Mouse (Mus musculus) ES-E14 (cell line): ENCODE data around the gene Kirrel2. TPM values are rescaled to one million over a fixed set of nuclear protein-coding genes. Genes with fewer than 3 reads are reported as not detected.

ENCODE experiments used
- DNase-seq: peaks from one replicate; pipeline ENCODE4 v3.0.0-alpha.2; 2013; ENCODE audit warnings: low read depth, low spot score
- H3K27ac ChIP-seq: 2 replicates; pipeline ENCODE4 v1.5.1; 2012; ENCODE audit warnings: low read depth, mild to moderate bottlenecking, low read length, moderate library complexity, mixed read lengths; ENCODE audit not compliant: poor library complexity, insufficient read depth, severe bottlenecking
- H3K36me3 ChIP-seq: 2 replicates; pipeline ENCODE4 v1.6.1; 2012; ENCODE audit warnings: mild to moderate bottlenecking, low read length, moderate library complexity, mixed read lengths; ENCODE audit not compliant: control insufficient read depth, poor library complexity, insufficient read depth, severe bottlenecking
- H3K4me1 ChIP-seq, 2 experiments: fragments of 150-350 bp in 1 of 2; sonication (generic) in 1 of 2; 2 replicates each; pipeline ENCODE4 v1.6.1; 2012; ENCODE audit warnings: low read length in 2 of 2, mild to moderate bottlenecking in 1 of 2, mixed read lengths in 1 of 2; ENCODE audit not compliant: control insufficient read depth in 2 of 2, insufficient read depth in 2 of 2, poor library complexity in 1 of 2
- H3K4me3 ChIP-seq, 2 experiments: fragments of 150-350 bp in 1 of 2; sonication (generic) in 1 of 2; 2 replicates each; pipeline ENCODE4 v1.5.1; 2012; ENCODE audit warnings: low read length in 2 of 2, low read depth in 1 of 2, mild to moderate bottlenecking in 1 of 2, mixed read lengths in 1 of 2; ENCODE audit not compliant: insufficient read depth in 1 of 2, poor library complexity in 1 of 2, severe bottlenecking in 1 of 2
- H3K9ac ChIP-seq: 2 replicates; pipeline ENCODE4 v1.6.1; 2012; ENCODE audit warnings: low read depth, mild to moderate bottlenecking, low read length, mixed read lengths; ENCODE audit not compliant: poor library complexity, insufficient read depth, severe bottlenecking
- H3K9me3 ChIP-seq: fragments of 150-350 bp; sonication (generic); 2 replicates; pipeline ENCODE4 v1.6.1; 2012; ENCODE audit warnings: low read depth, mild to moderate bottlenecking, low read length; ENCODE audit not compliant: control insufficient read depth, insufficient read depth
- CHD2 ChIP-seq: IDR thresholded peaks from 2 replicates; pipeline ENCODE4 v1.6.1; 2014; ENCODE audit warnings: mild to moderate bottlenecking, low read depth, low read length, inconsistent platforms
- HCFC1 ChIP-seq: IDR thresholded peaks from 2 replicates; pipeline ENCODE4 v1.6.1; 2012; ENCODE audit warnings: low read length, inconsistent platforms, borderline replicate concordance; ENCODE audit not compliant: insufficient read depth
- MAFK ChIP-seq: IDR thresholded peaks from 2 replicates; pipeline ENCODE4 v1.6.1; 2014; ENCODE audit warnings: mild to moderate bottlenecking, low read depth, low read length, inconsistent platforms; ENCODE audit not compliant: insufficient read depth
- ZC3H11A ChIP-seq: IDR thresholded peaks from 2 replicates; pipeline ENCODE4 v1.6.1; 2012; ENCODE audit warnings: low read depth, mild to moderate bottlenecking, inconsistent platforms, low read length, borderline replicate concordance
- ZNF384 ChIP-seq: IDR thresholded peaks from 2 replicates; pipeline ENCODE4 v1.6.1; 2012; ENCODE audit warnings: low read depth, low read length, inconsistent platforms
- in situ Hi-C, 2 experiments: fragments of 600-800 bp; cut with MboI; formaldehyde crosslinking; loops; one replicate each; pipeline ENCODE4 v1.15.1; 2025; ENCODE audit warnings: low sequenced_read_pairs in 2 of 2, inconsistent platforms in 1 of 2; ENCODE audit not compliant: unreplicated experiment in 2 of 2
- total RNA-seq: library from RNA; depleted of rRNA; stranded (reverse); fragments of 300-350 nt; gene quantifications from 2 replicates; pipeline ENCODE4 v1.2.3, GENCODE M21; 2012; rRNA removed

Kirrel2 gene
- total RNA-seq, 1 experiment = 10.7 TPM

DNA sequence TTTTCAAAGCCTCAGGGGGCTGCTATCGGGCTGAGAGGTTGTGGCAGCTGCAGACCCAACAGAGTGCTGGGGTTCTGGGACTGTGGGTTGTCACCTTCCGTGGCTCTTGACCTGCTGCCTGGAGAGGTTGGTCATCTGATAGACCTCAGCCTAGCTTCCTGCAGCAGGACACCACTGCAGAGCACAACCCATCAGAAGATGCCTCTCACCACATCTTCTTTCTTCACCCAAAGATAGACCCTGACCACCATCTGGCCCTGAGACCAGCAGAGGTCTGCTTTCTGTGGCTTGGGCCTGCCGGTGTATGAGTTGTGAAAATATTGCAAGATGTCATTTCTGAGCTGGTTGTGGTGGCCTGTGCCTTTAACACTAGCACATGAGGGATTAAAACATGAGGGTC is 46.5 kb downstream of the Kirrel2 start:
- Histone ChIP-seq H3K36me3 (no peaks in the 10 kb centered on the region), H3K27ac (no peak overlapping the region), H3K4me1 (peaks cover 2% of the 10 kb centered on the region in 2 experiments; a peak in 2 of 4 replicates), H3K4me3 (no peak overlapping the region), H3K9me3 (no peaks in the 10 kb centered on the region), H3K9ac (no peak overlapping the region)
- TF ChIP-seq CHD2 = no peak
- TF ChIP-seq HCFC1 = no peak
- no peak for TF ChIP-seq ZNF384
- DNase-seq = no peak
- in situ Hi-C loops = no loop called here

- H3K36me3 ChIP-seq = no peaks in the 10 kb centered on the region
- H3K9ac ChIP-seq = no peak overlapping the region
- H3K9me3 ChIP-seq = no peaks in the 10 kb centered on the region
- peaks cover 2% of the 10 kb centered on the region in 2 experiments; a peak in 2 of 4 replicates for H3K4me1 ChIP-seq
- in situ Hi-C loops = no loop called here
- no peak overlapping the region for H3K27ac ChIP-seq
- H3K4me3 ChIP-seq = no peak overlapping the region
- TF ChIP-seq HCFC1 (no peak), MAFK (no peak), ZC3H11A (no peak), ZNF384 (no peak), CHD2 (no peak)
- DNase-seq = no peak
Measured at GRCm38 (mm10) chr7:30409789-30410188, 47.7 kb downstream of the Kirrel2 start.

DNA sequence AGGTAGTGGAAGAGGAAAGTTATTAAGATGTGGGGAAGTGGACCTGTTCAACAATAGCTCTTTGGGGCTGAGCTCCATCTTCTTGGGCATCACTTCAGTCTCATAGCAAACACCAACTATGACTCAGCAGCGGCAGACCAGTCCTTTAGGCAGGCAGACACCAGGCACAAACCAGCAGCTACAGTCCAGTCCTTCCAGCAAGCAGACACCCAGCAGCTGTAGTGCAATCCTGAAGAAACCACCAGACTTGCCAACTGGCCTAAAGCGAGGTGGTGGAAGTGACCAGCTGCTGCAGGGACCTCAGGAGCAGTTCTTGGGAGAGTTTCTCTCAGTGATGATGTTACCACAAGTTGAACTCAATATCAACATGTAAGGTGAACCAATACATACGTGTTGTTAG is 48.9 kb downstream of the Kirrel2 start:
- in situ Hi-C loops = no loop called here
- Histone ChIP-seq H3K27ac (no peak overlapping the region), H3K9ac (no peak overlapping the region), H3K4me3 (no peak overlapping the region), H3K9me3 (no peaks in the 10 kb centered on the region), H3K4me1 (peaks cover 2% of the 10 kb centered on the region in 2 experiments; a peak in 2 of 4 replicates), H3K36me3 (no peaks in the 10 kb centered on the region)
- DNase-seq = no peak
- TF ChIP-seq ZC3H11A (no peak), ZNF384 (no peak), HCFC1 (no peak), CHD2 (no peak), MAFK (no peak)

GRCm38 (mm10) chr7:30402343-30402742 is 55.1 kb downstream of the Kirrel2 start:
- Histone ChIP-seq H3K9me3 (no peaks in the 10 kb centered on the region), H3K4me3 (no peak overlapping the region), H3K9ac (no peak overlapping the region), H3K4me1 (no peaks in the 10 kb centered on the region), H3K27ac (no peak overlapping the region), H3K36me3 (no peaks in the 10 kb centered on the region)
- in situ Hi-C loops = no loop called here
- TF ChIP-seq MAFK (no peak), ZNF384 (no peak), ZC3H11A (no peak), CHD2 (no peak), HCFC1 (no peak)
- no peak for DNase-seq

- in situ Hi-C loops = no loop called here
- no peak overlapping the region for H3K9ac ChIP-seq
- DNase-seq = no peak
Measured at GRCm38 (mm10) chr7:30399671-30400070, 57.8 kb downstream of the Kirrel2 start.

More at GRCm38 (mm10) chr7:30399671-30400070, 57.8 kb downstream of the Kirrel2 start:
- Histone ChIP-seq H3K27ac (no peak overlapping the region), H3K4me3 (no peak overlapping the region), H3K9me3 (no peaks in the 10 kb centered on the region), H3K36me3 (no peaks in the 10 kb centered on the region), H3K4me1 (no peaks in the 10 kb centered on the region)
- TF ChIP-seq MAFK = no peak
- no peak for TF ChIP-seq HCFC1
- TF ChIP-seq ZNF384 = no peak

Other genes starting within 250 kb of the Kirrel2 start
- 209 and 309 TPM in 2 replicates for gene Polr2i, start 225.7 kb downstream of the Kirrel2 start, total RNA-seq
- 158 and 173 TPM in 2 replicates for gene Tbcb, start 225.4 kb downstream of the Kirrel2 start, total RNA-seq
- not detected in 2 replicates for gene Ovol3, start 222.0 kb downstream of the Kirrel2 start, total RNA-seq
- 1.2 and 2.7 TPM in 2 replicates for gene Thap8, start 177.6 kb downstream of the Kirrel2 start, total RNA-seq
- 21.6 and 30.5 TPM in 2 replicates for gene Wdr62, start 177.3 kb downstream of the Kirrel2 start, total RNA-seq
- gene Clip3, start 166.0 kb downstream of the Kirrel2 start, total RNA-seq = 4.4 and 5.4 TPM in 2 replicates
- 24.5 and 37.8 TPM in 2 replicates for gene Alkbh6, start 149.0 kb downstream of the Kirrel2 start, total RNA-seq
- 14.5 and 25.5 TPM in 2 replicates for gene Syne4, start 142.9 kb downstream of the Kirrel2 start, total RNA-seq
- gene E130208F15Rik, start 135.9 kb downstream of the Kirrel2 start, total RNA-seq = 1.9 and 3.3 TPM in 2 replicates
- 6.6 and 8.5 TPM in 2 replicates for gene Sdhaf1, start 133.8 kb downstream of the Kirrel2 start, total RNA-seq
- gene Lrfn3, start 94.9 kb downstream of the Kirrel2 start, total RNA-seq = 2.6 and 4.4 TPM in 2 replicates
- not detected in 2 replicates for gene Tyrobp, start 43.9 kb downstream of the Kirrel2 start, total RNA-seq
- gene Hcst, start 37.8 kb downstream of the Kirrel2 start, total RNA-seq = not detected in 2 replicates
- 4.2 and 8.2 TPM in 2 replicates for gene Nfkbid, start 36.0 kb downstream of the Kirrel2 start, total RNA-seq
- 36.9 and 63.7 TPM in 2 replicates for gene Aplp1, start 12.2 kb downstream of the Kirrel2 start, total RNA-seq
- 45.7 and 72.5 TPM in 2 replicates for gene Nphs1, start 625 bp upstream of the Kirrel2 start, total RNA-seq
- gene Prodh2, start 35.9 kb upstream of the Kirrel2 start, total RNA-seq = 0.80 and 0.90 TPM in 2 replicates
- 1.0 and 1.4 TPM in 2 replicates for gene Arhgap33, start 77.4 kb upstream of the Kirrel2 start, total RNA-seq
- 1.6 and 4.1 TPM in 2 replicates for gene Hspb6, start 94.5 kb upstream of the Kirrel2 start, total RNA-seq
- gene Proser3, start 94.6 kb upstream of the Kirrel2 start, total RNA-seq = 6.8 and 10.8 TPM in 2 replicates
- 12.4 and 15.8 TPM in 2 replicates for gene Lin37, start 102.1 kb upstream of the Kirrel2 start, total RNA-seq
- gene U2af1l4, start 105.6 kb upstream of the Kirrel2 start, total RNA-seq = 56.9 and 65.8 TPM in 2 replicates
- gene Gm49396, start 105.7 kb upstream of the Kirrel2 start, total RNA-seq = 4.1 and 6.8 TPM in 2 replicates
- gene Psenen, start 105.9 kb upstream of the Kirrel2 start, total RNA-seq = 64.9 and 65.3 TPM in 2 replicates
- gene Igflr1, start 107.7 kb upstream of the Kirrel2 start, total RNA-seq = 1.3 and 3.3 TPM in 2 replicates
- gene Kmt2b, start 131.0 kb upstream of the Kirrel2 start, total RNA-seq = 73.7 and 98.6 TPM in 2 replicates
- 20.8 and 24.6 TPM in 2 replicates for gene Zbtb32, start 141.2 kb upstream of the Kirrel2 start, total RNA-seq
- 1.8 and 2.5 TPM in 2 replicates for gene Upk1a, start 155.2 kb upstream of the Kirrel2 start, total RNA-seq
- gene Cox6b1, start 168.5 kb upstream of the Kirrel2 start, total RNA-seq = 478 and 576 TPM in 2 replicates
- gene Etv2, start 178.2 kb upstream of the Kirrel2 start, total RNA-seq = 1.5 and 2.1 TPM in 2 replicates
- 66.5 and 86.0 TPM in 2 replicates for gene Rbm42, start 192.6 kb upstream of the Kirrel2 start, total RNA-seq
- gene Haus5, start 207.3 kb upstream of the Kirrel2 start, total RNA-seq = 25.1 and 41.4 TPM in 2 replicates
- gene Pmis2, start 213.9 kb upstream of the Kirrel2 start, total RNA-seq = 0.36 and 0.37 TPM in 2 replicates
- 1.1 and 2.4 TPM in 2 replicates for gene 2200002J24Rik, start 241.2 kb upstream of the Kirrel2 start, total RNA-seq